Mouse (Mus musculus): ENCODE data around the gene 1810065E05Rik.

The 1810065E05Rik gene

GRCm38 (mm10) chr11:58420815-58421214 lies at the start of gene 1810065E05Rik:
1810065E05Rik (plus strand) TSS chr11:58421111.
- no peak for DNase-seq (ENCODE audit: low read depth, low spot score)

DNA sequence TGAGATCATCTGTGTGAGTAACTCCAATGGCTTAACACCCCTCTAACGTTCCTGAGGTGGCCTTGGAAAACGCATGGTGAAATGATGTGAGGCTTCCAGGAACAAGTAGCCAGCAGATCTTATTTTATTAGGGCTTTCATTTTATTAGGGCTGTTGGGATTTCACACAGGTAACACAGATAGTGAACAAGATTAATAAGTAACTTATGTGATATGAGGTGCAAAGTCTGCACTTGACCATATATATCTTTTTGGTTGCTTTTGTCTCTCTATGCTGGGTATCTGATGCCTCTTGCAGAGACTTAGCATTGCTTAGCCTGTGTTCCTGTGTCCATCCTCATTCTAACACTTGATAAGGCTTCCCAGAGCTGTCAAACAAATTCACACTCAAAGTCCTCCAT lies 43.6 kb upstream of the 1810065E05Rik start:
- DNase-seq (ENCODE audit: low read depth, low spot score), result no peak

GRCm38 (mm10) chr11:58377686-58378085 lies 43.2 kb upstream of the 1810065E05Rik start:
- DNase-seq (ENCODE audit: low read depth, low spot score), result no peak

DNA sequence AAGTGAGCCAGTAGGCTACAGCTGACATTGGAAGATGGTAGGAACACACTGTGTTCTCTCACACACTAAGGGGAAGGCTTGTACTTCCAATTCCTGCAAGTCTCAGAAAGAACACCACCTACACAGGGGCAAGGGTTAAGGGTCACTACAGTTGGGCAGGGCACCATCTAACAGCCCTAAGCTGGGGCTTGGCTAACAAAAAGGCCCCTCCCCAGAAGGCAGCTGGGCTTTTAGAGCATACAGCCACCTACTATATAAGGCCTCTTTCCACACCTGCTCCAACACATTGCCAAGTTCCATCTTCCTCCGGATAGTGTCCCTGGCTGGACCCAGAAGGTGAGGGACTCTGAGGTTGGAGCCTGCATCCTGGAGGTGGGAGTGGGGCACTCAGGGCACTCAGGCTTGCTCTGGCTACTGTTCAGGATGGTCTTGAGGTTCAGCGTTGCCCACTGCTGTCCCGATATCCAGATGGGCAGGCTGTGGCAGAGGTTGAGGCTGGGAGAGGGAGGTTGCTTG lies 42.1 kb upstream of the 1810065E05Rik start, which contains the start of gene Lypd8:
TSS of gene Lypd8 (plus strand) at position 281 of the 516 bp plus-strand sequence.
- no peak for DNase-seq (ENCODE audit: low read depth, low spot score)

DNA sequence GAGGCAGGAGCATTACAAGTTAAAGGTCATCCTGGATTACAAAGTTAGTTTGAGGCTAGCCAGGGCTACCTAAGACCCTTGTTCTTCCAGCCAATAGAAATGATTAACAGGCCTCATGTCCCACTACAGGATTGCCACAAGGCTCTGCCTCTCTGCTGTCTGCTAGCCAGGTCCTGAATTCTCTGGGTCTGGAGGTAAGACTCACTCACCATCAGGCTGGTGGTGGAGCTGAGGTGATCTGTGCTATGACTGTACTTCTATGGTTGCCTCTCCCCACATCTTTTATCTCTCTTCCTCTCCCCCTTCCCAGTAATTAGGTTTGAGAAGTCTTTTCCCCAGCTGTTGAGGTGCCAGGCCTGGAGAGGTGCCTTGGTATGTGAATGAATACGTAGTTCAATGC lies 41.4 kb upstream of the 1810065E05Rik start:
- DNase-seq (ENCODE audit: low read depth, low spot score), result no peak

DNA sequence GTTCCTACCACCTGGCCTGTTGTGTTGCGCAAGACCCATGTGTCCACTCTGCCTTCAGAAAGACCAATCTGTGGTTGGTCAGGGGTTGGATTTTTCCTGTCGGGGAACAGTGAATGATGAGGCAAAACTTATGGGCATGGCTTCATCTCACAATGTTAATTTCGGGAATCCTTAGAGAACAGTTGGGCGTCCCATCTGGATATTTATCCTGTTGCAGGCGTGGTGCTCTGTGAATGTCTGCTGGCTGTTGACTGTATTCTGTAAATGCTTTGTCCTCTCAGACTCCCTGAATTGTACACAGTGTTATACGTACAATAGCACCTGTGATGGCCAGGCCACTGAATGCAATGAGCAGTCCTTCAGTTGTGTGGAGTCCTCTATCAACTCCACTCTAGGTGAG lies 38.4 kb upstream of the 1810065E05Rik start:
- DNase-seq (ENCODE audit: low read depth, low spot score), result no peak

GRCm38 (mm10) chr11:58399985-58400645 lies 20.8 kb upstream of the 1810065E05Rik start:
- DNase-seq (ENCODE audit: low read depth, low spot score), result no peak

GRCm38 (mm10) chr11:58400655-58401054 lies 20.3 kb upstream of the 1810065E05Rik start:
- no peak for DNase-seq (ENCODE audit: low read depth, low spot score)

DNA sequence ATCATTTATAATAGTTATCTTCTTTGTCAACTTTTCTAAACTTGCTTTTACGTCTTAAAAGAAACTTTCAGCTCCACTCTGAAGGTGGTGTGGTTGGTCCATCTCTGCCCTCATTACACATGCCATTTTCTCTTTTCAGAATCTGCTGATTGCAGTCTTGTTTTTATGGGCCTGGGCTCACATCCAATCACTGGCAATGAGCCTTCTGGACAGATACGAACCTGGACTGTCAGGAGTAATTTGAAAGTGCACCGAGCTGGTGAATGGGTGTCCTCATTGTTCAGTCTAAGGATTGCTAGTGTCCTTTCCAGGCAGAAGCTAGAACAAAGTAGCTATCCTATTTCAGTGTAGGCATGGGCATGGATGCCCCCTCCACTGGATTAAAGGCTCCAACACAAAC lies 12.8 kb upstream of the 1810065E05Rik start:
- DNase-seq (ENCODE audit: low read depth, low spot score), result no peak

- no peak for DNase-seq (ENCODE audit: low read depth, low spot score)
These were observed 2.6 kb upstream of the 1810065E05Rik start for GRCm38 (mm10) chr11:58418336-58418735.

DNA sequence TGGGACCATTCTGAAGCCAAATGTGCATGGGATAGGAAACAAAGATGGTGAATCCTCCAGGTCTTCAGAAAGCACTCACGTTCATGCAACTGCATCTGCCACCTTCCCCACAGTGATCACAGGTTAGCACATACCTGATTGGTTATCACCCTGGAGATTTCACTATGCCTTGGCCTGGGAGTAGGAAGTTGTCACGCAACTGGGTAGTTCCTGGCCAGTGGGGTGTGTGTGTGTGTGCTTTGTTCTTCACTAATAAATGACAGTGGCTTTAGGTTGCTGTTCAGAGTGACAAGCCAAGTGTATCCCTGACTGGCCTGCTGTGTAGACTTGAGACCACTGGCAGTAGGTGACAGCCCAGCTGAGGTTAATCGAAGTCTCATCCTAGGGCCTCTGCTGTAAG lies 11.3 kb downstream of the 1810065E05Rik start, which contains the start of gene Gm12253:
TSS of gene Gm12253 (plus strand) at position 301 of the 400 bp plus-strand sequence.
- DNase-seq (ENCODE audit: low read depth, low spot score), result no peak

- no peak for DNase-seq (ENCODE audit: low read depth, low spot score)
These were observed 17.0 kb downstream of the 1810065E05Rik start for GRCm38 (mm10) chr11:58437866-58438265.

DNA sequence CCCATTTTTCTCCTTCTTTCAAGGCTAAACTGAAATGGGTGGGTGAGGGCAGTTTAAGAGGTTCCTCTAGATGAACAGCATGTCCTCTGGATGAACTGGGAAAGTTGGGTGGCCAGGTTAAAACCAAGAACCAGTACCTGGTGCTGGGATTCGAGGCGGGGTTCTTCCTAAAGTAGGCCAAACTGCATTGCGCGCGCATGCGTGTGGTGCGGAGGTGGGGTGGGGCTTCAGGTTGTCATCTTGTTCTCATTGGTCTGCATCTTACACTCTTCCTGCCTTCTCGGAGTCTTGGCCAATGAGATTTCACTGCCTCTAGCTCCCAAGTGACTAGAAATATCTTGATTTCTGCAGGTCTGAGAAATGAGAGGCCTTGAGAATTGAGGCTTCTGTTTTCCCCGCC lies 31.8 kb downstream of the 1810065E05Rik start, which contains the start of gene Lypd9:
TSS of gene Lypd9 (minus strand) at position 165 of the 400 bp plus-strand sequence.
- no peak for DNase-seq (ENCODE audit: low read depth, low spot score)

DNA sequence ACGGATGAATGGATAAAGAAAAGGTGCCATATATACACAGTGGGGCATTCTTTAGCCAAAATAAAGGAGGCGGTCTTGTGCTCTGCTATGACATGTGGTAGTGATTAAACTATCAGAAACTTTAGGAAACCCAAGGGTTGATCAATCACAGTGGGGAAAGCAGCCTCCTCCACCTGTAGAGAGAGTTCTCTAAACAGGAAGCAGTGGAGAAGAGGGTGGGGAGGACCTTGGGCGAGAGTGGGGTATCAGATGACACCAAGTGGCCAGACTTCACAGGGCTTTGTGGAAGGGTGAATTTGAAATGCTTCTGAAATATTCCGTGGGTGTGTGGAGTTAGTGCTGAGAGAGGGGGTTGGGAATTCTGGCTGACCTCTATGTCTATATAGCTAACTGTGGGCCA lies 32.7 kb downstream of the 1810065E05Rik start:
- no peak for DNase-seq (ENCODE audit: low read depth, low spot score)

GRCm38 (mm10) chr11:58462170-58462569 lies 41.3 kb downstream of the 1810065E05Rik start, which contains the start of gene Olfr30:
Olfr30 (minus strand) TSS chr11:58462270.
- no peak for DNase-seq (ENCODE audit: low read depth, low spot score)
